Mouse (Mus musculus) neural tube, embryonic 15.5 days (tissue): Measurements from ENCODE around the gene Zfp110. TPM values are rescaled to one million over a fixed set of nuclear protein-coding genes. Genes with fewer than 3 reads are reported as not detected.
"Not testable (repeated sequence)": the region's sequence is repeated elsewhere in the genome, so short reads cannot be mapped to it uniquely, and the experiment has no call there.

Experiments used
- ATAC-seq: fragments of 200-750 bp; cut with Nextera tagmentation; 2 replicates; pipeline ENCODE4 v1.8.0; 2017; ENCODE audit warnings: mild to moderate bottlenecking, moderate TSS enrichment, moderate library complexity; ENCODE audit not compliant: low FRiP score
- H3K27ac ChIP-seq: fragments of 300-500 bp; sonication (generic); replicated peaks from 2 replicates; pipeline ENCODE4 v1.5.1; 2015; ENCODE audit warnings: mild to moderate bottlenecking, inconsistent platforms
- H3K27me3 ChIP-seq: fragments of 300-500 bp; sonication (generic); replicated peaks from 2 replicates; pipeline ENCODE4 v1.6.1; 2015; ENCODE audit warnings: inconsistent platforms
- H3K36me3 ChIP-seq: fragments of 300-500 bp; sonication (generic); 2 replicates; pipeline ENCODE4 v1.6.1; 2015; ENCODE audit warnings: inconsistent platforms
- H3K4me1 ChIP-seq: fragments of 300-500 bp; sonication (generic); 2 replicates; pipeline ENCODE4 v1.6.1; 2015; ENCODE audit warnings: inconsistent platforms
- H3K4me2 ChIP-seq: fragments of 300-500 bp; sonication (generic); 2 replicates; pipeline ENCODE4 v1.6.1; 2015; ENCODE audit warnings: inconsistent platforms, mild to moderate bottlenecking, moderate library complexity
- H3K4me3 ChIP-seq: fragments of 300-500 bp; sonication (generic); replicated peaks from 2 replicates; pipeline ENCODE4 v1.5.1; 2015; ENCODE audit warnings: mild to moderate bottlenecking, inconsistent platforms
- H3K9ac ChIP-seq: fragments of 300-500 bp; sonication (generic); replicated peaks from 2 replicates; pipeline ENCODE4 v1.6.1; 2015; ENCODE audit warnings: mild to moderate bottlenecking, inconsistent platforms
- H3K9me3 ChIP-seq: fragments of 300-500 bp; sonication (generic); replicated peaks from 2 replicates; pipeline ENCODE4 v1.6.1; 2016; ENCODE audit warnings: inconsistent platforms
- WGBS: fragments of 180-500 bp; shearing (Covaris S2); methylation state at CpG from one replicate; pipeline ENCODE4 v1.1.7; 2015; ENCODE audit warnings: mixed read lengths; 5-methylcytosine and 5-hydroxymethylcytosine counted together
- polyA plus RNA-seq: library from polyadenylated mRNA; unstranded; fragments of >200 nt; fragmentation: Nextera tagmentation; extraction: Ambion mirVana; gene quantifications from 2 replicates; pipeline ENCODE4 v1.2.1, GENCODE M21; 2015

Zfp110 gene
- polyA plus RNA-seq, 1 experiment from 2014 or later: 23.4 TPM

- 36% methylated on average over 13 of the region's 13 CpGs for WGBS
- peak overlapping the region; percentile 67 for H3K4me2 ChIP-seq
These were observed 671 bp downstream of the Zfp110 start for GRCm38 (mm10) chr7:12835193-12835671.

GRCm38 (mm10) chr7:12835779-12836178, 1.2 kb downstream of the Zfp110 start:
- H3K27me3 ChIP-seq: no peaks in the 10 kb centered on the region
- no peak for ATAC-seq
- peaks cover 7% of the 10 kb centered on the region; the same call in 1 of the 2 replicates for H3K4me1 ChIP-seq
- H3K9ac ChIP-seq: no peak overlapping the region
- H3K9me3 ChIP-seq: peaks cover 42% of the 10 kb centered on the region
- H3K4me3 ChIP-seq: peak overlapping the region; percentile 60
- 96% methylated on average over 4 of the region's 4 CpGs for WGBS
- peaks cover 44% of the 10 kb centered on the region for H3K36me3 ChIP-seq
- peak overlapping the region; percentile 67 for H3K4me2 ChIP-seq
- H3K27ac ChIP-seq: no peak overlapping the region

More at GRCm38 (mm10) chr7:12835193-12835671, 671 bp downstream of the Zfp110 start:
- peaks cover 38% of the 10 kb centered on the region for H3K36me3 ChIP-seq
- H3K27ac ChIP-seq: peak overlapping the region; percentile 33; the same call in 1 of the 2 replicates
- ATAC-seq: peak; percentile 53
- peak overlapping the region; percentile 36 for H3K9ac ChIP-seq
- H3K4me3 ChIP-seq: peak overlapping the region; percentile 60
- peaks cover 38% of the 10 kb centered on the region for H3K9me3 ChIP-seq
- H3K27me3 ChIP-seq: no peaks in the 10 kb centered on the region
- H3K4me1 ChIP-seq: peaks cover 7% of the 10 kb centered on the region; the same call in 1 of the 2 replicates

GRCm38 (mm10) chr7:12874301-12874700, 39.7 kb downstream of the Zfp110 start:
- no peak overlapping the region for H3K4me2 ChIP-seq
- no peaks in the 10 kb centered on the region for H3K27me3 ChIP-seq
- peaks cover 3% of the 10 kb centered on the region for H3K9me3 ChIP-seq
- ATAC-seq: no peak
- H3K9ac ChIP-seq: no peak overlapping the region
- 23% methylated on average over 3 of the region's 3 CpGs for WGBS
- H3K27ac ChIP-seq: no peak overlapping the region
- no peaks in the 10 kb centered on the region for H3K4me1 ChIP-seq
- H3K4me3 ChIP-seq: no peak overlapping the region
- no peaks in the 10 kb centered on the region for H3K36me3 ChIP-seq

GRCm38 (mm10) chr7:12880036-12880435, 45.5 kb downstream of the Zfp110 start:
- Histone ChIP-seq H3K27me3 (no peaks in the 10 kb centered on the region), H3K9me3 (no peaks in the 10 kb centered on the region), H3K4me3 (peak overlapping the region; percentile 73), H3K27ac (no peak overlapping the region), H3K4me1 (peaks cover 18% of the 10 kb centered on the region), H3K4me2 (peak overlapping the region; percentile 84), H3K36me3 (peaks cover 8% of the 10 kb centered on the region), H3K9ac (peak overlapping the region; percentile 79; the same call in 1 of the 2 replicates)
- no peak for ATAC-seq

- H3K27me3 ChIP-seq, H3K9me3 ChIP-seq: not testable (repeated sequence)
- H3K4me3 ChIP-seq: peak overlapping the region; percentile 73
- H3K27ac ChIP-seq: peak overlapping the region; percentile 61; the same call in 1 of the 2 replicates
- H3K36me3 ChIP-seq: peaks cover 13% of the 10 kb centered on the region
- peak; percentile 33; the same call in 1 of the 2 replicates for ATAC-seq
- 45% methylated on average over 8 of the region's 8 CpGs for WGBS
- H3K4me2 ChIP-seq: peak overlapping the region; percentile 84
- peak overlapping the region; percentile 79 for H3K9ac ChIP-seq
- peaks cover 18% of the 10 kb centered on the region for H3K4me1 ChIP-seq
These were observed 45.9 kb downstream of the Zfp110 start for GRCm38 (mm10) chr7:12880497-12880896.

- Histone ChIP-seq H3K27ac (peak within 1 kb of the TSS; percentile 61), H3K27me3 (no peaks in the 10 kb centered on the region), H3K36me3 (peaks cover 19% of the 10 kb centered on the region), H3K4me1 (peaks cover 18% of the 10 kb centered on the region), H3K4me3 (peak within 1 kb of the TSS; percentile 73), H3K9ac (peak within 1 kb of the TSS; percentile 79), H3K9me3 (no peaks in the 10 kb centered on the region), H3K4me2 (peak within 1 kb of the TSS; percentile 84)
- under 1% methylated on average over 35 of the region's 35 CpGs for WGBS
- peak; percentile 99 for ATAC-seq
These were observed 46.5 kb downstream of the Zfp110 start, which contains the start of gene Zfp128 for GRCm38 (mm10) chr7:12880911-12881660. TSS of gene Zfp128 (plus strand) at chr7:12881177.

GRCm38 (mm10) chr7:12886563-12887266, 52.2 kb downstream of the Zfp110 start:
- Histone ChIP-seq H3K4me1 (peaks cover 14% of the 10 kb centered on the region), H3K36me3 (peaks cover 68% of the 10 kb centered on the region), H3K27ac (no peak overlapping the region), H3K9me3 (no peaks in the 10 kb centered on the region), H3K27me3 (no peaks in the 10 kb centered on the region), H3K4me3 (no peak overlapping the region), H3K4me2 (no peak overlapping the region), H3K9ac (no peak overlapping the region)
- no peak for ATAC-seq
- WGBS: 89% methylated on average over 12 of the region's 12 CpGs

- no peaks in the 10 kb centered on the region for H3K9me3 ChIP-seq
- no peak overlapping the region for H3K27ac ChIP-seq
- no peaks in the 10 kb centered on the region for H3K27me3 ChIP-seq
- no peak overlapping the region for H3K9ac ChIP-seq
- ATAC-seq: no peak
- H3K4me1 ChIP-seq: peaks cover 6% of the 10 kb centered on the region
- 93% methylated on average over 5 of the region's 5 CpGs for WGBS
- peaks cover 74% of the 10 kb centered on the region for H3K36me3 ChIP-seq
- H3K4me3 ChIP-seq: no peak overlapping the region
- no peak overlapping the region for H3K4me2 ChIP-seq
These were observed 53.0 kb downstream of the Zfp110 start for GRCm38 (mm10) chr7:12887585-12887984.

GRCm38 (mm10) chr7:12890928-12891327, 56.4 kb downstream of the Zfp110 start:
- H3K27me3 ChIP-seq: no peaks in the 10 kb centered on the region
- no peak overlapping the region for H3K4me3 ChIP-seq
- no peak overlapping the region for H3K4me2 ChIP-seq
- peaks cover 57% of the 10 kb centered on the region for H3K36me3 ChIP-seq
- no peaks in the 10 kb centered on the region for H3K9me3 ChIP-seq
- WGBS: 96% methylated on average over 14 of the region's 14 CpGs
- H3K4me1 ChIP-seq: no peaks in the 10 kb centered on the region
- ATAC-seq: no peak
- no peak overlapping the region for H3K27ac ChIP-seq
- no peak overlapping the region for H3K9ac ChIP-seq

GRCm38 (mm10) chr7:12891334-12891733, 56.8 kb downstream of the Zfp110 start:
- Histone ChIP-seq H3K9me3 (no peaks in the 10 kb centered on the region), H3K4me3 (no peak overlapping the region), H3K4me1 (no peaks in the 10 kb centered on the region), H3K9ac (no peak overlapping the region), H3K27ac (no peak overlapping the region), H3K36me3 (peaks cover 53% of the 10 kb centered on the region), H3K4me2 (no peak overlapping the region), H3K27me3 (no peaks in the 10 kb centered on the region)
- no peak for ATAC-seq
- WGBS: 85% methylated on average over 1 of the region's 1 CpGs

- H3K9me3 ChIP-seq: no peaks in the 10 kb centered on the region
- H3K4me3 ChIP-seq: peak within 1 kb of the TSS; percentile 74
- peak within 1 kb of the TSS; percentile 66 for H3K9ac ChIP-seq
- WGBS: 7% methylated on average over 36 of the region's 36 CpGs
- peak within 1 kb of the TSS; percentile 57 for H3K4me2 ChIP-seq
- H3K4me1 ChIP-seq: peaks cover 15% of the 10 kb centered on the region
- ATAC-seq: peak; percentile 97
- no peaks in the 10 kb centered on the region for H3K27me3 ChIP-seq
- H3K27ac ChIP-seq: peak within 1 kb of the TSS; percentile 63
- H3K36me3 ChIP-seq: peaks cover 3% of the 10 kb centered on the region; the same call in 1 of the 2 replicates
These were observed 63.3 kb downstream of the Zfp110 start, which contains the start of gene Zscan22 for GRCm38 (mm10) chr7:12897655-12898410. TSS of gene Zscan22 (plus strand) at chr7:12897815.
